ENCODE assay signal across 8 mouse cellular contexts in genomic region chr2:162948221-162948620, GRCm38 (mm10). TPM values are rescaled to one million over a fixed set of nuclear protein-coding genes. Genes with fewer than 3 reads are reported as not detected.
DNase-seq lines count a peak whose midpoint lies in the region; ATAC-seq and TF ChIP-seq lines count a peak whose summit lies in the region.

No protein-coding gene starts in this region.

- no peak for TF ChIP-seq CTCF in heart, postnatal 0 days (IDR thresholded peaks at IDR 0.05; ENCODE audit: low read depth)
- no peak for TF ChIP-seq CTCF in hindbrain, postnatal 0 days (IDR thresholded peaks at IDR 0.05; ENCODE audit: low read depth)

- H3K9me3 ChIP-seq in heart, postnatal 0 days (replicated peaks; ENCODE audit: control insufficient read depth, low read length): no peaks in the 10 kb centered on the region
- H3K9me3 ChIP-seq in embryonic facial prominence, embryonic 11.5 days (replicated peaks; ENCODE audit: control insufficient read depth, low read length): no peaks in the 10 kb centered on the region
- H3K9me3 ChIP-seq in hindbrain, postnatal 0 days (ENCODE audit: low read length): no peaks in the 10 kb centered on the region
- no peaks in the 10 kb centered on the region for H3K9me3 ChIP-seq in midbrain, embryonic 15.5 days

- WGBS in heart, postnatal 0 days: 65% methylated on average over 14 of the region's 14 CpGs
- WGBS in embryonic facial prominence, embryonic 11.5 days: 61% methylated on average over 14 of the region's 14 CpGs
- WGBS in hindbrain, postnatal 0 days: 72% methylated on average over 14 of the region's 14 CpGs
- 54% methylated on average over 14 of the region's 14 CpGs for WGBS in midbrain, embryonic 15.5 days

- no peak for TF ChIP-seq EP300 in heart, postnatal 0 days (IDR thresholded peaks at IDR 0.05; ENCODE audit: low read depth)

- H3K4me3 ChIP-seq in heart, postnatal 0 days (ENCODE audit: low read depth, low read length): no peak overlapping the region
- H3K4me3 ChIP-seq in embryonic facial prominence, embryonic 11.5 days (ENCODE audit: low read depth, low read length): 0 out of 2 replicates have a peak overlapping the region, but pooled peaks have one; percentile 7
- H3K4me3 ChIP-seq in hindbrain, postnatal 0 days (ENCODE audit: low read length): no peak overlapping the region
- H3K4me3 ChIP-seq in midbrain, embryonic 15.5 days: peak overlapping the region; percentile 9

- no peaks in the 10 kb centered on the region for H3K36me3 ChIP-seq in heart, postnatal 0 days (replicated peaks; ENCODE audit: control insufficient read depth, insufficient read depth, low read length)
- no peaks in the 10 kb centered on the region for H3K36me3 ChIP-seq in embryonic facial prominence, embryonic 11.5 days (replicated peaks; ENCODE audit: control insufficient read depth, insufficient read depth, low read depth, low read length)
- H3K36me3 ChIP-seq in hindbrain, postnatal 0 days (ENCODE audit: insufficient read depth, low read length): no peaks in the 10 kb centered on the region
- no peaks in the 10 kb centered on the region for H3K36me3 ChIP-seq in midbrain, embryonic 15.5 days (replicated peaks)

- no peak overlapping the region for H3K9ac ChIP-seq in heart, postnatal 0 days (replicated peaks; ENCODE audit: low read depth, low read length)
- H3K9ac ChIP-seq in embryonic facial prominence, embryonic 11.5 days (replicated peaks; ENCODE audit: low read length): no peak overlapping the region
- H3K9ac ChIP-seq in hindbrain, postnatal 0 days (replicated peaks; ENCODE audit: low read length): no peak overlapping the region
- H3K9ac ChIP-seq in midbrain, embryonic 15.5 days: no peak overlapping the region

- no peak overlapping the region for H3K27ac ChIP-seq in heart, postnatal 0 days (ENCODE audit: low read depth)
- H3K27ac ChIP-seq in embryonic facial prominence, embryonic 11.5 days (replicated peaks; ENCODE audit: low read depth, low read length): no peak overlapping the region
- H3K27ac ChIP-seq in hindbrain, postnatal 0 days: no peak overlapping the region
- no peak overlapping the region for H3K27ac ChIP-seq in midbrain, embryonic 15.5 days

- no peaks in the 10 kb centered on the region for H3K4me1 ChIP-seq in heart, postnatal 0 days (ENCODE audit: control insufficient read depth, insufficient read depth)
- no peaks in the 10 kb centered on the region for H3K4me1 ChIP-seq in embryonic facial prominence, embryonic 11.5 days (ENCODE audit: control insufficient read depth, insufficient read depth, low read length)
- no peaks in the 10 kb centered on the region for H3K4me1 ChIP-seq in hindbrain, postnatal 0 days (ENCODE audit: insufficient read depth, low read length)
- 0 out of 2 replicates have a peak, but pooled peaks cover 5% of the 10 kb centered on the region for H3K4me1 ChIP-seq in midbrain, embryonic 15.5 days

- no peak; the same call in 1 of the 2 replicates for ATAC-seq in heart, postnatal 0 days (ENCODE audit: insufficient read depth, low read depth)
- ATAC-seq in embryonic facial prominence, embryonic 11.5 days (replicated peaks; ENCODE audit: insufficient number of reproducible peaks, low FRiP score, low TSS enrichment, low read depth): no peak
- peak; percentile 11; the same call in 1 of the 2 replicates for ATAC-seq in hindbrain, postnatal 0 days
- no peak for ATAC-seq in midbrain, embryonic 15.5 days (replicated peaks)

- 0 out of 2 replicates have a peak, but pooled peaks cover 7% of the 10 kb centered on the region for H3K27me3 ChIP-seq in heart, postnatal 0 days (ENCODE audit: control insufficient read depth, insufficient read depth, low read length)
- H3K27me3 ChIP-seq in embryonic facial prominence, embryonic 11.5 days (ENCODE audit: control insufficient read depth, insufficient read depth, low read length): no peaks in the 10 kb centered on the region
- H3K27me3 ChIP-seq in hindbrain, postnatal 0 days (ENCODE audit: insufficient read depth, low read length): no peaks in the 10 kb centered on the region
- 0 out of 2 replicates have a peak, but pooled peaks cover 5% of the 10 kb centered on the region for H3K27me3 ChIP-seq in midbrain, embryonic 15.5 days (replicated peaks)

- 0 out of 2 replicates have a peak overlapping the region, but pooled peaks have one; percentile 18 for H3K4me2 ChIP-seq in heart, postnatal 0 days (ENCODE audit: low read depth, low read length)
- H3K4me2 ChIP-seq in embryonic facial prominence, embryonic 11.5 days (ENCODE audit: low read depth, low read length): peak overlapping the region; percentile 34
- peak overlapping the region; percentile 26 for H3K4me2 ChIP-seq in hindbrain, postnatal 0 days (ENCODE audit: low read depth, low read length)
- H3K4me2 ChIP-seq in midbrain, embryonic 15.5 days: peak overlapping the region; percentile 32

- no peak for DNase-seq in heart, postnatal 0 days (ENCODE audit: low spot score)
- DNase-seq in heart, adult 18-20 months: no peak
- no peak for DNase-seq in embryonic facial prominence, embryonic 11.5 days (ENCODE audit: low spot score)
- DNase-seq in hindbrain, postnatal 0 days (ENCODE audit: low spot score): no peak
- no peak for DNase-seq in adrenal gland, postnatal 14 days
- DNase-seq in adrenal gland, adult (ENCODE audit: inconsistent age in 2 of 2, low spot score in 1 of 2): no peak
- no peak for DNase-seq in thymus, postnatal 25 days

RNA-seq across cellular contexts. Expression of gene L3mbtl1, which starts 4.9 kb away (rescaled TPM):
- not detected in 2 replicates for total RNA-seq in heart, postnatal 0 days (2014; rRNA removed; ENCODE audit: low replicate concordance)
- not detected in 2 replicates for polyA plus RNA-seq in heart, postnatal 0 days (2015; fragmentation: Nextera tagmentation; extraction: Ambion mirVana)
- not detected for total RNA-seq in heart, adult 18-20 months (2021)
- 0.06 and 0.15 TPM in 2 replicates for polyA plus RNA-seq in embryonic facial prominence, embryonic 11.5 days (2014; fragmentation: Nextera tagmentation; extraction: Ambion mirVana)
- total RNA-seq in hindbrain, postnatal 0 days (2014; rRNA removed): 10.9 and 38.4 TPM in 2 replicates
- 7.5 and 8.1 TPM in 2 replicates for polyA plus RNA-seq in hindbrain, postnatal 0 days (2015; fragmentation: Nextera tagmentation; extraction: Ambion mirVana)
- 3.9 and 4.4 TPM in 2 replicates for polyA plus RNA-seq in midbrain, embryonic 15.5 days (2015; fragmentation: Nextera tagmentation; extraction: Ambion mirVana)
- total RNA-seq in adrenal gland, postnatal 14 days (2021): 0.34 and 0.74 TPM in 2 replicates

RNA-seq across cellular contexts. Expression of gene Srsf6, which starts 16.9 kb away (rescaled TPM):
- 71.6 and 76.9 TPM in 2 replicates for total RNA-seq in heart, postnatal 0 days (2014; rRNA removed; ENCODE audit: low replicate concordance)
- 45.8 and 59.2 TPM in 2 replicates for polyA plus RNA-seq in heart, postnatal 0 days (2015; fragmentation: Nextera tagmentation; extraction: Ambion mirVana)
- 10 to 100 TPM; 61.5 to 68.1 TPM for total RNA-seq in heart, adult 18-20 months (2021)
- polyA plus RNA-seq in embryonic facial prominence, embryonic 11.5 days (2014; fragmentation: Nextera tagmentation; extraction: Ambion mirVana): 301 and 327 TPM in 2 replicates
- 87.2 and 99.4 TPM in 2 replicates for total RNA-seq in hindbrain, postnatal 0 days (2014; rRNA removed)
- polyA plus RNA-seq in hindbrain, postnatal 0 days (2015; fragmentation: Nextera tagmentation; extraction: Ambion mirVana): 124 and 135 TPM in 2 replicates
- 141 and 142 TPM in 2 replicates for polyA plus RNA-seq in midbrain, embryonic 15.5 days (2015; fragmentation: Nextera tagmentation; extraction: Ambion mirVana)
- 181 and 186 TPM in 2 replicates for total RNA-seq in adrenal gland, postnatal 14 days (2021)

RNA-seq across cellular contexts. Expression of gene Sgk2, which starts 38.9 kb away (rescaled TPM):
- total RNA-seq in heart, postnatal 0 days (2014; rRNA removed; ENCODE audit: low replicate concordance): not detected in 2 replicates
- polyA plus RNA-seq in heart, postnatal 0 days (2015; fragmentation: Nextera tagmentation; extraction: Ambion mirVana): not detected in 2 replicates
- not detected for total RNA-seq in heart, adult 18-20 months (2021)
- not detected in 2 replicates for polyA plus RNA-seq in embryonic facial prominence, embryonic 11.5 days (2014; fragmentation: Nextera tagmentation; extraction: Ambion mirVana)
- total RNA-seq in hindbrain, postnatal 0 days (2014; rRNA removed): 0.07 and 0.16 TPM in 2 replicates
- polyA plus RNA-seq in hindbrain, postnatal 0 days (2015; fragmentation: Nextera tagmentation; extraction: Ambion mirVana): 0.11 and 0.23 TPM in 2 replicates
- 0.10 TPM in 1 of 2 replicates, not detected in the other for polyA plus RNA-seq in midbrain, embryonic 15.5 days (2015; fragmentation: Nextera tagmentation; extraction: Ambion mirVana)
- 1.6 and 2.3 TPM in 2 replicates for total RNA-seq in adrenal gland, postnatal 14 days (2021)

Comparison
In these comparisons a context has a peak if more than half of its experiments do, and no peak if none do; other contexts are left out.
1. H3K4me3 ChIP-seq: peak in embryonic facial prominence, embryonic 11.5 days (single experiment) and midbrain, embryonic 15.5 days (single experiment); none in heart, postnatal 0 days (single experiment) and hindbrain, postnatal 0 days (single experiment).
2. Peak in every context shown above with its lines, with median percentiles within 50 percentile points of each other: H3K4me2 ChIP-seq.